Mouse (Mus musculus) ES-E14 (cell line): Measurements from ENCODE around the gene Ulk4.

Source experiments
- CHD2 ChIP-seq: IDR thresholded peaks from 2 replicates; pipeline ENCODE4 v1.6.1; 2014; ENCODE audit warnings: mild to moderate bottlenecking, low read depth, low read length, inconsistent platforms
- HCFC1 ChIP-seq: IDR thresholded peaks from 2 replicates; pipeline ENCODE4 v1.6.1; 2012; ENCODE audit warnings: low read length, inconsistent platforms, borderline replicate concordance; ENCODE audit not compliant: insufficient read depth
- MAFK ChIP-seq: IDR thresholded peaks from 2 replicates; pipeline ENCODE4 v1.6.1; 2014; ENCODE audit warnings: mild to moderate bottlenecking, low read depth, low read length, inconsistent platforms; ENCODE audit not compliant: insufficient read depth
- ZNF384 ChIP-seq: IDR thresholded peaks from 2 replicates; pipeline ENCODE4 v1.6.1; 2012; ENCODE audit warnings: low read depth, low read length, inconsistent platforms

DNA sequence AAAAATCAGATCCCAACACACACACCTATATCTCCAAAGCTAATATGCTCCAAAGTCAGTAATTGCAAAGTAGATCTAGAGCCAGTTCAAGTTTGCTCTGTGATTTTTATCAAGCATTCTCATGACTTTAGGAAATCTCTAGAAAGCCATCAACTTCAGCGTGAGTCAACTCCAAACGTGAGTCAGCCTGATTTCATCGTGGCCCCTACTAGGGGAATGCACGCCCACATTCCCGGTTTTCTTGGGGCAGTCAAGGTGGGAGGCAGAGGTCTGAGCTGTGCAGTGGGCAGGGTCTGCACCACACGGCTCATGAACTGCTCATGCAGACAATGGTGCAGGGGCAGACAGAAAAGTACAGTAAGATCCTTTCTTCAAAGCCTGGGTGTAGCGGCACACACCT lies 271.0 kb downstream of the Ulk4 start:
- TF ChIP-seq MAFK, result no peak
- no peak for TF ChIP-seq ZNF384
- TF ChIP-seq CHD2, result no peak
- TF ChIP-seq HCFC1, result no peak
